Mouse (Mus musculus): ENCODE measurements around the gene Ier5l. TPM values are rescaled to one million over a fixed set of nuclear protein-coding genes. Genes with fewer than 3 reads are reported as not detected.

Gene Ier5l
- 3.0 and 3.5 TPM in 2 replicates for polyA plus RNA-seq (2012; rRNA removed)

DNA sequence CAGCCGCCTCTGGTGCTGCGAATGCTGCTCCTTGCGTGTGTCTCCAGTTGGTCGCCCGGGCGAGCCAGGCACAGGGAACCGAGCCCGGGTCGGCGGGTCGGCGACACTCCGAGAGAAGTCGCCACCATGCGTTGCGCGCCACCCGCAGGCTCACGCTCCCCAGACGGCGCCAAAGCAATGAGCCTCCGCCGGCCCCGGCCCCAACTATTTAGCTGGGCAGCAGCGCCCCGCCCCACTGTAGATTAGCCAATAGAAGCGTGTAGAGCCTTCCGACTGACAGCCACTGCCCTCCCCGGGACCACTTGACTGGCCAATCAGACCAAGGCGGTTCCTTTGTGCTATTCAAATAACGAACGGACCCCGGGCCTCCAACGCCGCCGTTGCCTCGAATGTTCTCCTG, at the start of gene Ier5l:
Gene Ier5l (minus strand): TSS at position 181 of the 400 bp plus-strand sequence.
- WGBS, result 1% methylated on average over 37 of the region's 37 CpGs
- DNase-seq (ENCODE audit: low read depth, low spot score), result no peak

DNA sequence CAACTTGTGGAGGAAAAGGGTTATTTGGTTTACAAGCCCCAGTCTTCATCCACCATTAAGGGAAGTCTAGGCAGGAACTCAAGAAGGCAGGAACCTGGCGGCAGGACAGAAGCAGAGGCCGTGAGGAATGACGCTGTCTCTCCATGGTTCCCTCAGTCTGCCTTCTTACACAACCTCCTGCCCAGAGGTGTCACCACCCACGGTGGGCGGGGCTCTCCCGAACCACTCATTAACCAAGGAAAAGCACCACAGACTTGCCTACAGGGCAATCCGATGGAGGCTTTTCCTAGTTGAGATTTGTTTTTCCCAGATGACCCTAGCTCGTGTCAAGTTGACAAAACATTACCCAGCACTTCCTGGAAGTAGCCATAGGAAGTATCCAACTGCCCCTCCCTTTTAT, 49.7 kb upstream of the Ier5l start:
- WGBS, result 27% methylated on average over 8 of the region's 8 CpGs
- no peak for DNase-seq (ENCODE audit: low read depth, low spot score)

DNA sequence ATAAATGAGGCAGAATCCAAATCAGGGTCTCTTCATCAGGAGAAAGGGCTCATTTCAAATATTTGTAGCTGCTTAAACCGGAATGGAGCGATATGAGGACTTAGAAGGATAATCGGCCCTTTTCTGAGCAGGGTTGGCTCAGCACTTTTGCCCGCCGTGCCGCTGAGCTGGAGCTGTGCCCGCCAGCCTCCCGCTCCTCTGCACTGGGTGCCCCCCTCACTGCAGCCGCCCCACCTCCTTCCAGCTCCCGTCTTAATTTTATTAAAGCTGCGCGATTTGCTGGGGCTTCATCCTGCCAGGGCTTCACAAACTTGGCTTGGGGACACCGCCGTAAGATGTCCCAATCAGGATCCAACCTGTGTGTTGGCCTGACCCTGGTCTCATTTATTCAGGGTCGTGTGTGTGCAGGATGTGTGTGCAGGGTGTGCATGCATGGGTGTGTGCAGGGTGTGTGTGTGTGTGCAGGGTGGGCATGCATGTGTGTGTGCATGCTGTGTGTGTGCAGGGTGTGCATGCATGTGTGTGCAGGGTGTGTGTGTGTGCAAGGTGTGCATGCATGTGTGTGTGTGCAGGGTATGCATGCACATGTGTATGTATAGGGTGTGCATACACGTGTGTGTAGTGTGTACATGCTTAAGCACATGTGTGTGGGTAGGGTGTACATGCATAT, 36.8 kb upstream of the Ier5l start:
- no peak for DNase-seq (ENCODE audit: low read depth, low spot score)
- WGBS, result 72% methylated on average over 16 of the region's 16 CpGs

DNA sequence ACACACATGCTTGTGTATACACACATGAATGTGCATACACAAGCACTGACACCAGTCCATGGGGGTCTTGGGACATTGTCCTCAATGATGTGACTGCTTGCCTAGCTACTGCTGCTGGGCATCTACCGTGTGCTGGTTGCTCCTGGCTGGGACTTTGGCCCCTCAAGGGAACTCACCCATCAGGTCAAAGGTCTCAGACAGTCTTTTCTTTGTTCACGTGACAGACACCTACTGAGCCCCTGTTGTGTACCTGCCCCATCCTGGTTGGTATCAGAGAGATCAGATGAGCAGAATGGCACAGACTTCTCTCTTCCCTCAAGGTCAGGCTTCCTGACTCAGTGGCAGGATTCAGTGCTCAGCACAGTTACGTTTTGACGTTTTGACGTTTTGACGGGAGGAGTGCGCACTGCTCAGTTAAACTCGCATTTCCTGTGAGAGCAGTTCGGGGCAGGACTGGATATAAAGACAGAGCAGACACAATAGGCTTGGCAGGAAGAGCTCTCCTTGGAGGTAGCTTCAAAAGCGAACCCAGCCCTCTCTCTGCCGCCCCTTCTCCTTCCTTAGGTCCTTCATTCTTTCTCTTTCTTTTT, 33.2 kb upstream of the Ier5l start:
- 36% methylated on average over 11 of the region's 11 CpGs for WGBS
- no peak for DNase-seq (ENCODE audit: low read depth, low spot score)

DNA sequence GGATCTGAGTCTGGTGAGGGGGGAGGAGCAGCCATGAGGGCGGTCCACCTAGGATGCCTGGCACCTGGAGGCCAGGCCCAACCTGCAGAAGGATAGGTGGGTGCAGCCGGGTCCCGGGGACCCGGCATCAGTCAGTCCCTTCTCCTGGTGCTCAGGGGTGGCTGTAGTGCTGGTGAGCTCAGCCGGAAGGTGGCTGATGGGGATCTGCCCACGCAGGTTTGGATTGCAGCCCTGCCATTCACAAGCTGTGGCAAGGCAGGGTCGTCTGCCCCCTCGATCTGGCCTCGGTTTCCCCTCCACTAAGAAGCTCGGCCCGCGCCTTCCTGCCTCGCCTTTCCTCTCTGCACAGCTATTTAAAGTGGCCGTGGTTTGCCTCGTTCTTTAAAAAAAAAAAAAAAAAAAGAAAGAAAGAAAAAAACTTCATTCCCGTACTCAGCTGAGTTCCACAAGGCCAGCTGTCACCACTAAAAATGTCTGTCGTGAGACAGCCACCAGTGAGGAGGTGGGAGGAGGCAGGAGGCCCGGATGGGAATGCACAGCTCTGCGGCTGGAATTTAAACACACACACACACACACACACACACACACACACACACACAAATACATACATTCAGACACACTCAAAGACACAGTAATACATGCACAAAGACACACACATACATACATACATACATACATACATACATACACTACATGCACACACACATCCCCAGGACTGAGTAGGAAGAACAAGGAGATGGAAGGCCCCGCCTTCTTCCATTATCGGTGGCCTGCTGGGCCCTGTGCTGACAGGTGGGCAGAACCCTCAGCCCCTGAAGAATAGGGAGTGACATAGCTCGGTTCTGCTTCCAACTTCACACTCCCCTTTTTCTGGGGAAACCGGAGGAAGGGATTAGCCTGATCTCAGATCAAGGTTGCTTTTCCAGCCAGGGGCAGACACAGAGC, 29.9 kb upstream of the Ier5l start:
- no peak for DNase-seq (ENCODE audit: low read depth, low spot score)
- 43% methylated on average over 23 of the region's 23 CpGs for WGBS

DNA sequence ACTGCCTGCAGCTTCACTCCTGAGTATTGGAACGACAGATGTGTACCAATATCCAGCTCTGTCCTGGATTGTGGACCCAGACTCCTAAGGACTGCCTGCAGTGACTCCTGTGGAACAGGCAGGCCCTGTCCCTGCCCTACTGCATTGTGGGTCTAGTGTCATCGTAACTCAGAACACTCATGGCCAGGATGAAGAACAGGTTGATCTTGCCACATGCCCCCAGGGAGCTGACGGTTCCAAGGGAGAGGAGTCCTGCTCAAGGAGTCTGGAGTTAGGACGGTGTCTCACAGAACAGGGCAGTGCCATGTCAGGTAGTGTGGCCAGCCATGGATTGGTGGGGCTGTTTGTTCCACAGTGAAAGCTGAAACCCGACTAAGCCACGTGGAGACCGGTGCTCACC, 27.7 kb upstream of the Ier5l start:
- DNase-seq (ENCODE audit: low read depth, low spot score), result no peak
- WGBS, result 77% methylated on average over 7 of the region's 7 CpGs

DNA sequence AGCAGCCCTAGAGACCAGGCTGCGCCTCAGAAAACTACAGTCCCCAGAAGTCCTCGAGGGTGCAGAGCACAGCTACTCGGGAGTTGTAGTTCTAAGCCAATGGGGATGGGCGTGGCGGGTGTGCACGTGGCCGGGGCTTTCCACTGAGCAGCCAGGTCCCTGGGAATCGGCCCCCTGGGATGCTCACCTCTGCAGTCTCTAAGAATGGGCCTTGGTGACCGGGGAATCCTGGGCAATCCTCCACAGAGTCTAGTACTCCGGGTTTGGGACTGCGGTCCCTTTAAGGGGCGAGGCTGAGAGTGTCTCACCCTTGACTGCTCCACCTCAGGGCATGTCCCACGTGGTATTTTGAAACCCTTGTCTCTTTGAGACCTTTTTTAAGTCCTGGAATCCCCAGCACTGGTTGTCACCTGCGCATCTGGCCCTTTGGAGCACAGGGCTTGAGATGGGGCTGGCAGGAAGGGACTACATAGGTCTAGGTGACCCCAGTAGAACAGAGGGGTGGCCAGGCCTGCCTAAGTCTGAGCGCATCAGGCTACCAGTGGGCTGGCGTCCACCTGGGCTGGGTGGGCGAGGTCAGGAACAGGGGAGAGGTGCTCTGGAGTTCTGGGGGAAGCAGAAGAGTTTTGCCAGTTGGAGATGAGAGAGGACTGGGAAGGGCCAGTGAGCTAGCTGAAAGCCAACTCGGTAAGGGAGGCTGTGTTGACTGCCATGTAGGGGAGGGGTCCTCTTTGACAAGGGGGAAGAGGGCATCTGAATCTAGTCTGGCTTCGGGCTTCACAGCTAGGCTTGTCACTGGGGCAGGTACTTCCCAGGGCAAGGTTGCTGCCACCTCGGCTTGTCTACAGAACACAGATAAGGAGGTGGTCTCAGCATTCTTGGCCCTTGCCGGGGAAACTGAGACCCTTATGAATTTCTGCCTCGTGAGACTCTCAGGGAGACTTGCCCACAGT, 22.2 kb upstream of the Ier5l start:
- 27% methylated on average over 22 of the region's 22 CpGs for WGBS
- DNase-seq (ENCODE audit: low read depth, low spot score), result peak; percentile 54

DNA sequence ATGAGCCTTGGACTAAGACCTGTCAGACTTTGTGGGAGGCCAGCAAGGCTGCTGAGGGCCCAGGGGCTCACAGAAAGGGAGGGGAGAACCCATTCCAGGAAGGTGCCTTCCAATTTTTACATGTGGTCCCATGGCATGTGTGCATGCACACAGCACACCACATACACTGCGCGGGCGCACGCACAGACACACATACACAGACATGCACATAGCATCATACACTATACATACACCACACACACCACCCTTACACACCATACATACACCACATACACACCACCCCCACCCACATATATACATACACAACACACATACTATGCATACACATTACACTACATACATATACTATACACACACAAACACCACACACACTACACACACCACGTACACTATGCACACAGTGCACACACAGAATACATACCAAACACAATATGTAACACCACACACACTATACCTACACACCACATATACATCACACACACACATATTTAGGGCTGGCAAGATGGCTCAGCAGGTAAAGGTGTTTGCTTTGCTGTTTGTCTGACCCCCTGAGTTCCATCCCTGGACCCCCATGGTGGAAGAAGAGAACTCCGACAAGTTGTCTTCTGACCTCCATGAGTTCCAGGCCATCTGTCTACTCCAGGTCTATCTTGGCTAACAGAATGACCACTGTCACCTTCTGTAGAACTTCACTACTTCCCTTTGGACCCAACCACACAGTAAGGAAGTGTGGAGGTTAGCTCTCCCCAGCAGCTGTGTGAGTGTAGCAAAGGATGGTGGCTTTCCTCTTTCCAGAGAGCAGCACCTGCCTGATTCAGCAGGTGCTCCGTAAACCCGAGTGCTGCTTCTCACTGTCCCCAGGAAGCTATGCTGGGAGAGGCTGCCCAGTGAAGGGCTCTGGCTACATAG, 21.2 kb upstream of the Ier5l start:
- WGBS, result 77% methylated on average over 8 of the region's 8 CpGs

DNA sequence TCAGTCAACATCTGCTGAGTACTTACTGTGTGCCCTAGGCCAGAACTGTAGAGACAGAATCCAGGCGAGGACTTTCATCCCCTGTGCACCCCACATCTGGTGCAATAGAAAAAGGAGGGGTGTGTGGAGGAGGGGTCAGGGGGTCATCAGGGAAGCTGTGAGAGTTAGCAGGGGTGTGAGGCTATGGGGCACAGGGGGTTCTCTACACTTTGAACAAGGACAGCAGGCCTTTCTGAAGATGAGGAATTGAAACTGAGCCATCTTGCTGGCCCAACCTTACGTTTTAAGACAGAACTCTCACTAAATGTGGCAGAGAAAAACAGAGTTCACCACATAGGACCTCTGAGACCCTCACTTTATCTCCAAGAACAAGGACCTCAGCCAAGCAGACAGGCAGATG, 16.4 kb upstream of the Ier5l start:
- WGBS, result 72% methylated on average over 2 of the region's 2 CpGs

More for the DNA sequence above, 21.2 kb upstream of the Ier5l start:
- no peak for DNase-seq (ENCODE audit: low read depth, low spot score)

DNA sequence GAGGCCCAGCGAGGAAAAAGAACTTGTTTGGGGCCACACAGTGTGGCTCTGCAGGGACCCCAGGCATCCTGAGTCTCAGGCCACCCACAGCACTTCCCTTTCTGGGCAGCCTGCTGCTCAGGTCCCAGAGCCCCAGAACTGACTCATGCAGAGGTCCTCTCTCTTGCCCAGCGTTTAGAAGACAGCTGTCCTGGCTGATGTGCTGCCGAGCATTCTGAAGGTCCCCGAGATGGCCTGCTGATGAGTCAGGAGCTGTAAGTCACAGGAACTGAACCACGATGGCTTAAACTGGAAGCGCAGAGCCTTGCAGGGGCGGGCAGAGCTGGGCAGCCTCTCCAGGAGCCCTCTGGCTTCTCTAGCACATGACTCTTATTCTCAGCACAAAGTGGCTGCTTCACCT, 13.6 kb upstream of the Ier5l start:
- no peak for DNase-seq (ENCODE audit: low read depth, low spot score)
- WGBS, result 44% methylated on average over 7 of the region's 7 CpGs

More for the DNA sequence above, 16.4 kb upstream of the Ier5l start:
- no peak for DNase-seq (ENCODE audit: low read depth, low spot score)

DNA sequence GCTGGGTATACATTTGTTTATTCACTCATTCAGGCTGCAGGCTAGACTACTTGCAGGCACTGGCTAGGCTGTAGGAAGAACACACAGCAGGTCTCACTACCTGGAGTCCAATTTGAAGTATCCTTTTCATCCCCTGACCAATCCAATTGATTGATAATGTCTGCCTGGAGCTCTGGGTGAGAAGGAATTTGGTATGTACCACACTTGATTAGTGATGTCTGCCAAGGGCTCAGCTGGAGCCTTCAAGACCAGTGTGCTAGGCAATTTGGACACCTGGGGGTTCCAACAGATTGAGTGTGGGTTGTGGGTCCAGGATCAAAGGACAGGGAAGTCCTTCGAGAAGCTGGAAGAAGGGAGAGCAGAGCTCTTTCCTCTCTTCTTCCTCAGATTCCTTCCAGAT, 4.5 kb upstream of the Ier5l start:
- 94% methylated on average over 1 of the region's 1 CpGs for WGBS
- no peak for DNase-seq (ENCODE audit: low read depth, low spot score)

DNA sequence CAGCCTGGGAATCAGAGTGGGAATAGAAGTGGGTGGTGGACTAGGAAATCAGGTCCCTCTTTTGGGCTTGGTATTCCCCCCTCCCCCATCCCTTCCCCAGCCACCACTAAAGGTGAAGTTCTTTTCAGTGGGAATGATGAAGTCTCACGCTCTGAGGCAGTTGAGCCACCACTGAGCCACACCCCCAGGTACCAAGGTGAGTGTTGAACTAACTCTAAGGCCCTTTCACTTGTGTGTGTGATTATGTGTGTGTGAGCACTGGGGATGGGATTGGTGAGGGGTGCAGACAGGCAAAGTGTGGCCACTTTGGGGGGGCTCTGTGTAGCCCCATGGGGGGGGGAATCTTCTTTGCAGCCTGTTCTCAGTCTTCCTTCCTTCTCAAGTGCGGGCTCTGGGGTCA, 2.2 kb upstream of the Ier5l start:
- 95% methylated on average over 2 of the region's 2 CpGs for WGBS
- no peak for DNase-seq (ENCODE audit: low read depth, low spot score)

DNA sequence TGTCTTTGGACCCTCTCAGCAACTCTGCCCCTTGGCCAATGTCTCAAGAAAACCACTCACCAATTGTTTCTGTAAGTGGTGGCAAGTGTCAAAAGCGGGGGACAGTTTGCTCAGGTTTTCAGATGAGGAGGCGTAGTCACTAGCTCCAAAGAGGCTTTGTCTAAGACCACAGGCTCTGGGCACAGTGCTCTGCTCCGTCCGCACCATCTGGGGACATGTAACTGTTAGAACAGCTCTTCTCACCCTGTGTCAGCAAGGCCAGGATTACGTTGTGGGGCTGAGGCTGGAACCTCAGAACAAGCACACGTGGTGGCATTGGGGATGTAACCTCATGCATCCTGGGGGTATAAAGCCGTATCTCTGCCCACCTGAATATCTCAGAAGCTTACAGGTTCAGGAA, 1.4 kb upstream of the Ier5l start:
- WGBS, result 96% methylated on average over 7 of the region's 7 CpGs
- DNase-seq (ENCODE audit: low read depth, low spot score), result no peak

DNA sequence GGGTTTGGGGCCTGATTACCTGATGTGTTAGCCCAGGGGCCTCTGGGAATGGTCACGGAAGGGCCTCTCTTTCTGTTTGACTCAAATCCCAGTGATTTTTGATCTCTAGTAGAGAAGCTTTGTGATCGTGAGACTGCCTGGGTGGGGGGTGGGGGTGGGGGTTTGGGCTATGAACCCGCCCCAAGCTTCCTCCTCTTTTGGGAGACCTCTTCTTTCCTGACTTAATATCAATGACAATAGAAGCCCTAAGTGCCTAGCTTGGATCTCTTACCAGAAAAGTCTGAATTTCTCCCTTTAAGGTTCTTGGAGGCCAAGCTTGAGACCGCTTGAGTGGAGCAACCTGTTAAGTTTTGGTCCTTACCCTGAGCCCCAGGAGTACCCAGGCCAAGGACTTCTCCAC, 757 bp upstream of the Ier5l start:
- DNase-seq (ENCODE audit: low read depth, low spot score), result no peak
- WGBS, result 29% methylated on average over 4 of the region's 4 CpGs

DNA sequence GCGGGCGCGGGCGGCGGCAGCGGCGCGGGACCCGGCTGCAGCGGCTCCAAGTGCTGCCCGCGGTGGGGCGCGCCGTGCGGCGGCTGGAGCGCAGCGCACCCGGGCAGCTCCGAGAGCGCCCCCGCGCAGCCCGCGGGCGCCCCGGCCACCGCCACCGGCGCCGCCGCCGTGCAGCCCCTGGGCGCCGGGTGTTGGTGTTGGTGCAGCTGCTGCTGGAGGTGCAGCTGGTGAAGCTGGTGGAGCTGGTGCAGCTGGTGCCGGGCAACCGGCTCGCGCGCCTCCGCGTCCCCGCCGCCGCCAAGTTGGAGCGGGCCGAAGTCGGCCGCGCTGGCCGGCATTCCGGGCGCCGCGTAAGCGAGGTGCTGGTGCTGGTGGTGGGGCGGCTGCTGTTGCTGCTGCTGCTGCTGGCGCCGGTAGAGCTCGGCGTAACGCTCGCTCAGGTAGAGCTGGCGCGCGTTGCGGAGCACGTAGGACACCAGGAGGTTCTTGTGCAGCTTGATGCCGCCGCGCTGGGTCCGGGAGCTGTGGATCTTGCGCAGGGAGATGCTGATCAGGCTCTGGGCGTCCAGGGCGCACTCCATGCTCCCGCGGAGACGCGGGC, 488 bp downstream of the Ier5l start:
- 2% methylated on average over 59 of the region's 80 CpGs for WGBS
- no peak for DNase-seq (ENCODE audit: low read depth, low spot score)

DNA sequence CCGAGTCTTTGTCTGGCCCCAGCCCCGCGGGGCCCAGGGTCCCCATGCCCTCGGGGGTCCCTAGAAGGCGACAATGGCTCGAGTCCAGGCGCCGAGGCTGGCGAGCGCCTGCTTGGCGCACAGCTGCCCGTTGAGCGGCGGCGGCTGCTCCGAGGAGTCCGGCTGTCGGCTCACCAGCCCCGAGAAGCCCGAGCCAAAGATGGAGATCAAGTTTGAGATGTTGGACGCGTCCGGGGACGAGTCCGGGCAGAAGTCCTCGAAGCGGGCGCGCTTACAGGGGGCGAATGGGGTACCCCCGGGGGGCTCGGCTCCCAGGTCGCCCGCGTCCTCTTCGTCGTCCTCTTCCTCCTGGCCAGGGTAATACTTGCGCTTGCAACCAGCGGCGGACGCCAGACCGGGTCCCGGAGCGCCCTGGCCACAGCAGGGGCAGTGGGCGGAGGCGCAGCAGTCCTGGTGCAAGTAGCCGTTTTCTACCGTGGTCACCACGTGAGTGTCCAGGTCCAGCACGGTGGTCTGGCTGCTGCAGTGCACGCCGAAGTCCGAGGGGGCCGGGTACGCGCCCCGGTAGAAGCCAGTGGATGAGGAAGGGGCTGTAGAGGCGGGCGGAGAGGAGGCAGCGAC, 1.2 kb downstream of the Ier5l start:
- no peak for DNase-seq (ENCODE audit: low read depth, low spot score)
- WGBS, result under 1% methylated on average over 60 of the region's 60 CpGs

DNA sequence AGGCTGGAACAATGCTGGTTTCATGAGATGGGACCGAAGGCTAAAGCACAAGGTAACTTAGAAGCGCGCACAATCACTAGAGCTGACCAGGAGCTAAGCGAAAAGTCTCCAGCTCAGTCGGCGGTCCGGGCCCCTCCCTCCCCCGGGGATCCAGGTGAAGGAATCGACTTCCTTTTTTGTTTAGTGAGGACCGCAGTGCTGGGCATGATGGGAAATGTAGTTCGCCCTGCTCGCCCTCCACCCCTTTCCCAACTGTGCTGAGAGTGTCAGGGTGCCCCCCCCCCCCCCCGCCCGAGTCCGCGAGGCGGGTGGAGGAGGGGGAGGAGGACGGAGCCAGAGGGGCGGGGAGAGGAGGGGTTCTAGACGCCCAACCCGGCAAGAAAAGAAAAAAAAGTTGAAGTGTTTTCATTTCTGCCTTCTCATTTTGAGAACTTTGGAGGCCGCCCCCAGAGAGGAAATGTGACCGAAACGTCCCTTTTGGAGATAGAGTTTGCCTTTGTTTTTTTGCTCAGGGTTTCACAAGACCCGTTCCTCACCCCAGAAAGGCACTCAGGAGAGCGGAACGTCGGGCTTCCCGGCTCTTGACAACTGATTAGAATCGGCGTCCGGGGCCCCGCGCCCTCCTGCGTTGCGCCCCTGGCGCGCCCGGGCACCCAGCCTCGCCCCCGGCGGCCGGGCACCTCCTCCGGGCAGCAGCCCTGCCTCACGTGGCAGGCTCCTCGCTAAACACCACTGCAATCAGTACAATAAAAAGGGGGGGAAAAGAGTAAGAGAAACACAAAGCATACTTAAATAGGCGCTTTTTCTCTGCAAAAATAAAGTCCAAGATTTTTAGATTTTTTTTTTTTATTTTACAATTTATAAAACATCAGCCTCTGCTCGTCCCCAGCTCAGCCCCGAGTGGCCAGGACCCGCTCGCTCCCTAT, 2.0 kb downstream of the Ier5l start:
- no peak for DNase-seq (ENCODE audit: low read depth, low spot score)
- under 1% methylated on average over 49 of the region's 51 CpGs for WGBS

Measured in large intestine, adult 2 months (tissue).